Mouse (Mus musculus) heart, adult 9 months (tissue): Measurements from ENCODE around the gene Prickle4.
A peak's percentile ranks its signal among the peaks of the same experiment; 100 is the strongest.
"Not testable (repeated sequence)": the region's sequence is repeated elsewhere in the genome, so short reads cannot be mapped to it uniquely, and the experiment has no call there.

ENCODE experiments used
- DNase-seq, 2 experiments: peaks; one replicate each; pipeline ENCODE4 v3.0.0; 2022; ENCODE audit warnings: low spot score in 2 of 2

Prickle4 gene

GRCm38 (mm10) chr17:47669166-47669565 lies 25.4 kb downstream of the Prickle4 start:
- no peak for DNase-seq

- no peak for DNase-seq
Measured at GRCm38 (mm10) chr17:47664474-47664873, 30.1 kb downstream of the Prickle4 start.

DNA sequence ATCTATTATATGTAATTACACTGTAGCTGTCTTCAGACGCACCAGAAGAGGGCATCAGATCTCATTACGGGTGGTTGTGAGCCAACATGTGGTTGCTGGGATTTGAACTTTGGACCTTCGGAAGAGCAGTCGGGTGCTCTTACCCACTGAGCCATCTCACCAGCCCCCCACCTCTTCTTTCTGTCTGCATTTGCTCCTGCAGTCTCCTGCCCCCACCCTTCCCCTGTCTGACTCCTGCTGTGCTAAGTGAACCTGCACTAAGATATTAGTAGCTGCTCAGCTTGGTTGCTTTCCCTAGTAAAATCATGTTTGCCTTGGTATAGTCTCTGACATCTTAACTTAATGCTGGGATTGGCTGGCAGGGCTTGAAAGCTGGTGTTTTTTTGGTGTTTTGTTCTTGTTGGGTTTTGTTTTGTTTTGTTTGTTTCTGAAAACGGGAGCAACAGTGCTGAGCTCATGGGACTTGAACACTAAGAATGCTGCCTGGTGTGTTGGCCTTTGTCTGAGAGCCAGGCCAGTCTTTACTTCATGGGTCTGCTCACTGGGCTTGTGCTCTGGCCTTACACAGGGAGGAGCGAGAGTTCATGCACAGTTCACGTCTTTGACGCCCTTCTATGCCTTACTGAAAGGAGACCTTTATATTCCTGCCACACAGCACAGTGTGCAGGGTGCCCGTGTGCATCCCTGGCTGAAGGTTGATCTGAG lies 31.4 kb downstream of the Prickle4 start:
- no peak for DNase-seq

GRCm38 (mm10) chr17:47658741-47659243 lies 35.7 kb downstream of the Prickle4 start:
- peak in 1 of 2 experiments; percentile 19 for DNase-seq

DNA sequence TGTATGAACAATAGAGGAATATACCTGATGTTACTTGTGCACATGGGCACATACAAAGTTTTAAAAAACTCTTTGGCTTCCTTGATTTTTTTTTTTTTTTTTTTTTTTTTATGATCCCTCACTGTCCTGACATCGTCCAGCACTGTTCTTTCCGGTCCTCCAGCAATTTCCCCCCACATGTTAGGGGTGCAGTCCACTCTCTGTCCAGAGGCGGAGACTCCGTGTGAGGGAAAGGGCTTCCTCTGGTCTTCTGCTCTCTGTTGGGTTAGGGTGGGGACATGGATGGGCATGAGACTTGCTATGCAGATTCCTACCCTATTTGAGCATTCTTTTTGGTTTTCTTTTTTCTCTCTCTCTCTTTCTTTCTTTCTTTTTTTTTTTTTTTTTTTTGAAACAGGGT lies 36.6 kb downstream of the Prickle4 start:
- no peak for DNase-seq

GRCm38 (mm10) chr17:47655697-47656096 lies 38.8 kb downstream of the Prickle4 start:
- no peak for DNase-seq

DNA sequence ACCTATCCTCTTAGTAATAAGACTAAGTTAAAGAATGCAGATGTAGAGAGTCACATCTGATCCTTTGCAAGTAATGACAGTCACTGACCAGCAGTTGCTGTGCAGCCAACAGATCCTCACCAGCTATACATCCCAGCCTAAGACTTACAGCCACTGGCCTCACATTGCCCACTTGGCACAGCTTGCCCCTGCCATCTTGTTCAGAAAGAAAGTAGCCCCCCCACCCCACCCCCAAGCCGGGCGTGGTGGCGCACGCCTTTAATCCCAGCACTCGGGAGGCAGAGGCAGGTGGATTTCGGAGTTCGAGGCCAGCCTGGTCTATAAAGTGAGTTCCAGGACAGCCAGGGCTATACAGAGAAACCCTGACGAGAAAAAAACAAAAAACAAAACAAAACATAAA lies 40.2 kb downstream of the Prickle4 start:
- not testable (repeated sequence) for DNase-seq

DNA sequence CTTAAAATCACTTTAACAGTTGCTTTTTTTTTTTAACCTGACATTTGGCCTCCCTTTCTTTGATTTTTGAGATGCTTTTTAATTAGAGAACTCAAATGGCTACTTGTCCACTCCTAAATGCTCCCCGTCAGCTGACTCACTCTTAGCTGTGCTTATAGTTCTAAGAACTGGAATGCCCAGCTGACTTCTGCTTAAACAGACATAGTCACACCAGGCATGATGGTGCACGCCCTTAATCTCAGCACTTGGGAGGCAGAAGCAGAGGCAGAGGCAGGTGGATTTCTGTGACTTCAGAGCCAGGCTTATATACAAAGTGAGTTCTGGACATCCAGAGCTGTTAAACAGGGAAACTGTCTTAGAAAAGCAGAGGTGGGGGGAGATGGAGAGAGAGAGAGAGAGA lies 42.6 kb downstream of the Prickle4 start:
- no peak for DNase-seq

DNA sequence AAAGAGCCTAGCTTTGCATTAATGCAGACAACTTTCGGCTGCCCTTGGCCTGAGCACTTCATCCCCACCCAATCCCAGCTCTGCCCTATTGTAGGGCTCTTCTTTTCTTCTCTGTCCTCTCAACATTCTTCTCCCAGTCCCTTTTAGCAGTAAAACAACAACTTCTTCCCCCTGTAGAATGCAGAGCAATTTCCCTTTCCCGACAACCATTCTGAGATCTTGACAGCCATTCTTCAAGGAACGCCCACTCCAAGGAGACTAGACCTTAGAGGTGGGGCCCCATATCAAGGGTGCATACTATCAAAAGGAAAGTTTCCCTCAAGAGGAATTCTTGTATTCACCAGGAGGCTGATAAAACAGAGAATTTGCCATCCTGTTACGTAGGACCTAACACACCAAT lies 45.6 kb downstream of the Prickle4 start:
- DNase-seq, result no peak

- peak; percentile 29 to 32 for DNase-seq
Measured at GRCm38 (mm10) chr17:47646683-47647082, 47.9 kb downstream of the Prickle4 start.

GRCm38 (mm10) chr17:47642992-47643391 lies 51.5 kb downstream of the Prickle4 start:
- DNase-seq, result no peak
